Comparison of ENCODE assay signal across 23 mouse cellular contexts in genomic region chr8:108563934-108564564, GRCm38 (mm10).
DNase-seq lines count a peak whose midpoint lies in the region; ATAC-seq and TF ChIP-seq lines count a peak whose summit lies in the region.
"Had no signal": no experiment of that assay in that cellular context is flagged by ENCODE, and none has a peak within 500 bp of the region (broad histone marks: within the 10 kb centered on the region; RNA-seq: fewer than 3 reads in every experiment).

No protein-coding gene starts in this region.

- no peaks in the 10 kb centered on the region for H3K9me3 ChIP-seq in midbrain, embryonic 12.5 days
- H3K9me3 ChIP-seq in midbrain, embryonic 15.5 days, result no peaks in the 10 kb centered on the region; the same call in 1 of the 2 replicates
- no peaks in the 10 kb centered on the region for H3K9me3 ChIP-seq in intestine, embryonic 15.5 days
- no peaks in the 10 kb centered on the region for H3K9me3 ChIP-seq in intestine, postnatal 0 days (ENCODE audit: control insufficient read depth)
- H3K9me3 ChIP-seq: embryonic facial prominence, embryonic 15.5 days; forebrain, embryonic 10.5 days; forebrain, embryonic 12.5 days had no signal

- H3K4me1 ChIP-seq in midbrain, embryonic 12.5 days, result peaks cover 5% of the 10 kb centered on the region; the same call in 1 of the 2 replicates
- H3K4me1 ChIP-seq in midbrain, embryonic 15.5 days, result 0 out of 2 replicates have a peak, but pooled peaks cover 4% of the 10 kb centered on the region
- no peaks in the 10 kb centered on the region for H3K4me1 ChIP-seq in intestine, embryonic 15.5 days (replicated peaks)
- H3K4me1 ChIP-seq in intestine, postnatal 0 days (replicated peaks; ENCODE audit: control insufficient read depth, insufficient read depth, low read length), result 0 out of 2 replicates have a peak, but pooled peaks cover 5% of the 10 kb centered on the region
- H3K4me1 ChIP-seq: embryonic facial prominence, embryonic 13.5 days; embryonic facial prominence, embryonic 15.5 days; forebrain, embryonic 10.5 days; forebrain, embryonic 12.5 days had no signal

- WGBS in midbrain, embryonic 12.5 days, result 79% methylated on average over 7 of the region's 7 CpGs
- WGBS in midbrain, embryonic 15.5 days, result 75% methylated on average over 7 of the region's 7 CpGs
- WGBS in intestine, embryonic 15.5 days, result 48% methylated on average over 7 of the region's 7 CpGs
- 31% methylated on average over 7 of the region's 7 CpGs for WGBS in intestine, postnatal 0 days

- no peak overlapping the region for H3K4me2 ChIP-seq in midbrain, embryonic 12.5 days (replicated peaks)
- no peak overlapping the region for H3K4me2 ChIP-seq in midbrain, embryonic 15.5 days
- H3K4me2 ChIP-seq in intestine, embryonic 15.5 days (replicated peaks), result no peak overlapping the region
- no peak overlapping the region for H3K4me2 ChIP-seq in intestine, postnatal 0 days (replicated peaks; ENCODE audit: low read depth)
- H3K4me2 ChIP-seq: embryonic facial prominence, embryonic 13.5 days; embryonic facial prominence, embryonic 15.5 days; forebrain, embryonic 12.5 days had no signal

- ATAC-seq in midbrain, embryonic 12.5 days (ENCODE audit: low FRiP score, low read depth), result no peak
- ATAC-seq in midbrain, embryonic 15.5 days (replicated peaks), result no peak
- peak; percentile 73 for ATAC-seq in intestine, embryonic 15.5 days
- ATAC-seq in intestine, postnatal 0 days, result peak; percentile 54
- ATAC-seq: forebrain, embryonic 14.5 days; forebrain, embryonic 16.5 days had no signal

- no peaks in the 10 kb centered on the region for H3K27me3 ChIP-seq in midbrain, embryonic 12.5 days
- no peaks in the 10 kb centered on the region for H3K27me3 ChIP-seq in midbrain, embryonic 15.5 days (replicated peaks)
- no peaks in the 10 kb centered on the region for H3K27me3 ChIP-seq in intestine, embryonic 15.5 days (replicated peaks)
- H3K27me3 ChIP-seq in intestine, postnatal 0 days (replicated peaks; ENCODE audit: control insufficient read depth, insufficient read depth, low read length), result peaks cover 44% of the 10 kb centered on the region
- H3K27me3 ChIP-seq: embryonic facial prominence, embryonic 13.5 days; embryonic facial prominence, embryonic 15.5 days; forebrain, embryonic 12.5 days had no signal

- H3K27ac ChIP-seq in midbrain, embryonic 12.5 days (replicated peaks), result 0 out of 2 replicates have a peak overlapping the region, but pooled peaks have one; percentile 36
- H3K27ac ChIP-seq in midbrain, embryonic 15.5 days, result no peak overlapping the region
- no peak overlapping the region for H3K27ac ChIP-seq in intestine, embryonic 15.5 days
- H3K27ac ChIP-seq in intestine, postnatal 0 days (ENCODE audit: low read depth, low read length), result no peak overlapping the region
- H3K27ac ChIP-seq: embryonic facial prominence, embryonic 13.5 days; embryonic facial prominence, embryonic 15.5 days; forebrain, embryonic 10.5 days; forebrain, embryonic 12.5 days had no signal

- no peak overlapping the region for H3K9ac ChIP-seq in midbrain, embryonic 12.5 days (replicated peaks)
- no peak overlapping the region for H3K9ac ChIP-seq in midbrain, embryonic 15.5 days
- H3K9ac ChIP-seq in intestine, embryonic 15.5 days, result no peak overlapping the region
- no peak overlapping the region for H3K9ac ChIP-seq in intestine, postnatal 0 days (ENCODE audit: low read depth, low read length)
- H3K9ac ChIP-seq: embryonic facial prominence, embryonic 13.5 days; embryonic facial prominence, embryonic 15.5 days; forebrain, embryonic 12.5 days had no signal

- TF ChIP-seq CTCF in intestine, postnatal 0 days (IDR thresholded peaks at IDR 0.05; ENCODE audit: low read depth), result no peak

- no peaks in the 10 kb centered on the region for H3K36me3 ChIP-seq in midbrain, embryonic 12.5 days
- no peaks in the 10 kb centered on the region for H3K36me3 ChIP-seq in midbrain, embryonic 15.5 days (replicated peaks)
- no peaks in the 10 kb centered on the region for H3K36me3 ChIP-seq in intestine, embryonic 15.5 days
- H3K36me3 ChIP-seq in intestine, postnatal 0 days (ENCODE audit: control insufficient read depth, insufficient read depth), result no peaks in the 10 kb centered on the region
- H3K36me3 ChIP-seq: embryonic facial prominence, embryonic 13.5 days; embryonic facial prominence, embryonic 15.5 days; forebrain, embryonic 10.5 days; forebrain, embryonic 12.5 days had no signal

- H3K4me3 ChIP-seq in midbrain, embryonic 12.5 days, result no peak overlapping the region
- no peak overlapping the region for H3K4me3 ChIP-seq in midbrain, embryonic 15.5 days
- no peak overlapping the region for H3K4me3 ChIP-seq in intestine, embryonic 15.5 days (replicated peaks)
- H3K4me3 ChIP-seq in intestine, postnatal 0 days (ENCODE audit: low read depth, low read length), result no peak overlapping the region
- H3K4me3 ChIP-seq: embryonic facial prominence, embryonic 13.5 days; embryonic facial prominence, embryonic 15.5 days; erythroblast, embryonic 14.5 days; forebrain, embryonic 10.5 days; forebrain, embryonic 12.5 days had no signal

- no peak for DNase-seq in cerebellum, adult 11-12 months
- no peak for DNase-seq in cerebellum, adult 11 months
- DNase-seq in lung, postnatal 25 days (ENCODE audit: low spot score), result no peak
- DNase-seq: adrenal gland, adult 2 months; adrenal gland, postnatal 10 days; adrenal gland, postnatal 25 days; cerebellum, adult 18-20 months; cerebellum, adult 8-10 months; cerebellum, adult 9-11 months; cerebellum, postnatal 14 days; cerebellum, postnatal 36 days; embryo, embryonic 11 days had no signal

Comparison
In these comparisons a context has a peak if more than half of its experiments do, and no peak if none do; other contexts are left out.
1. ATAC-seq: peak in intestine, embryonic 15.5 days (single experiment) and intestine, postnatal 0 days (single experiment); none in midbrain, embryonic 12.5 days (single experiment) and midbrain, embryonic 15.5 days (single experiment).